Mouse (Mus musculus) frontal cortex, postnatal 25 days (tissue): ENCODE measurements at regions not wholly inside any gene's neighbourhood (a gene's known extent, or its start where the extent isn't known, plus 50 kb on each side); places are given as distances from the start of the nearest gene placed in this dataset.

Source experiments
- DNase-seq, 2 experiments: peaks; one replicate each; pipeline ENCODE4 v3.0.0; 2022; ENCODE audit warnings: low spot score in 2 of 2

DNA sequence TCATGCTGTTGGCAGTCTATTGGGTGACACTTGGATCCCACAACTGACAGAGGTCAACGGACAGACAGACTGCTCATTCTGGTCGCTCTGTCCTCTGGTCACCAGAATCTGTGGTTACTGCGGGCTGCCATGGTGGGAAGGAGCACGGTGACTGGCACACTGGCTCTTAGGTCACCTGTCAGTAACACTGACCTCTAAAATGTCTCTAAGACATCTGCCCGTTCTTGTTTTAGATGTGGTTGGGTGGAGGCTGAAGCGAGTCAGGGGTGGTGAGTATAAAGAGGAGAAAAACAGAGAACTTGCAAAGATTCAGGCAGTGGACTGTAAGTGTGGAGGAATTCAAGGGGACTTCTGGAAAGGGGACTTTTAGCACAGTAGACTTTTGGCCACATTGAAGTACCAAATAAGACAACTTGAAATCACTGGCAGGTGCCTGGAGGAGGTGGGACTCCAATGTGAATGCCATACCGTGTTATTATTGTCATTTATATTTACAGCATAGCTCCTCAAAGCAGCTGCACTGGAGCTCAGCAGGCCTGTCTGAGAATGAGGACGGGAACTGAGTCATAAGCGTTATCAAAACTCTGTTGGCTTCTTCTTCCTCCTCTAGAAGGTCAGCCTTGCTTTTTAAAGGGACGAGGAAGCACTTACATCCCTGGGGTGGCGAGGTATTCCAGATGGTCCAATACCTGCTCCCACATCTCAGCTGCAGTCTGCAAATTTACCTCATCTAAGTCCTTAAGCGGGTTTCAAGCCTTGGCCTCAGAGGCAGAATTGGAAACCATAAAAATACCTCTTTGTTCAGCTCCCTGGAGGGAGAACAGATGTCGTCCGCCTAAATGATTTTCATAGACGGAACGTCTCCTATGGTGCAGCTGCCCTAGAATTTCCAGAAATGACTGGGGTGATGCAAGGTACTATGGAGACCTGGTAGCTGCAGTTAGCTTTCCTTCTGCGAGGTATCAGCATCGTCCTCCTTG, 351.3 kb downstream of the Nuak1 start:
- DNase-seq = peak in 1 of 2 experiments; percentile 12

DNA sequence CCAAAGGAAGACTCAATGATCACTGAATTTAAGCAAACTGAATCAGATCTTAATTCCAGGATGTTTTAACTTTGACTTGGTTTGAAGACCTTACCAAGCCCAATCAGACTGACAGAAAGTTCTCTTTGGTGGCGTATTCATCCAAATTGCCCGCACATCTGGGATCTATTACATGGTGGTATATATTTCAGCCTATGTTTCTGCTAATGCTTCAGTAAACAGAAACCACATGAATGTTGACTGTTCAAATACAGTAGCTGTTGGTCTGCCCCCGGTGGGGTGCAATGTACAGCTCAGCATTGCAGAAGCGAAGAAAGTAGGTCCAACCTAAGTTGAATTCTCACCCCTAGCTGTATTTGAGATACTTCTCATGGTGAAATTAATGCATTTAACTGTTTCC, 346.5 kb downstream of the Nuak1 start:
- DNase-seq = no peak

DNA sequence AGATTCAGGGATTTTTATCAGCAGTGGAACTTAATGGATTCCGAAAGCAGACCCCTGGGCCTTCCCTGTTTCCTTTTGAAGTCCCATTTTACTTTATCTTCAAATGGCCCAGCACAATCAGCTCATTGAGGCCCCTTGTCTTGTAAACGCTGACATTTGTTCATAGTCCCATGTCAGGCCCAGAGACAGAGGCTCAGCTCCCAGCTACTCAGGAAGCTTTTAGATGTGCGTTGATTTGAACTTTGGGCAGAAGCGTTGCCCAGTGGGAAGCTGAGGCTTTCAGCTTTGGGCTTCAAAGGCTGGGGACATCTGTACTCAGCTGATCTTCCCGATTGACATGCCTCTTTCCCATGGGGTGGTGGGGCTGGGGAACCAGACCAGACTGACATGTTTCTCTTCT, 343.2 kb downstream of the Nuak1 start:
- no peak for DNase-seq

DNA sequence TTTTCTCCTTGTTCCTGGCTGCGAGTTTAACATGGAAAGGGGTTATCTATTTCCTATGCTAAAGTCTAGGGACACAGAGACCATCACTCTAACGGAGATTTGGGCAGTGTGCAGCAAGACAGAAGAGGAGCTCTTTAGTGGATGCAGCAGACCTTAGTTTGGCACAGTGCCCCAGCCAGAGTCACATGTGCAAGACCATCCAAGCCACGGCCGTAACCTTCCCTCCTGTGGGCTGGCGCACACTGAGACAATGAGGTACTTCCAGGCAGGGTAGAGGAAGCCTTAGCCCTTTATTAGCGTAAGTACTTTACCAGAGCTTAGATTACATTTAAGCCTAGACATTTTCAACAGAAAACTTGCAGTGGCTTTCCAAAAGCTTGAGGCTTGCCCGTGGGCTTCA, 336.4 kb downstream of the Nuak1 start:
- no peak for DNase-seq

GRCm38 (mm10) chr10:84104556-84104955, 335.8 kb downstream of the Nuak1 start:
- DNase-seq = no peak

GRCm38 (mm10) chr10:84109680-84110371, 330.6 kb downstream of the Nuak1 start:
- DNase-seq = no peak

- no peak for DNase-seq
Measured at GRCm38 (mm10) chr10:84110372-84110985, 329.9 kb downstream of the Nuak1 start.

GRCm38 (mm10) chr10:84111502-84111901, 328.9 kb downstream of the Nuak1 start:
- DNase-seq = no peak

- DNase-seq = no peak
Measured at GRCm38 (mm10) chr10:84111909-84112308, 328.5 kb downstream of the Nuak1 start.

DNA sequence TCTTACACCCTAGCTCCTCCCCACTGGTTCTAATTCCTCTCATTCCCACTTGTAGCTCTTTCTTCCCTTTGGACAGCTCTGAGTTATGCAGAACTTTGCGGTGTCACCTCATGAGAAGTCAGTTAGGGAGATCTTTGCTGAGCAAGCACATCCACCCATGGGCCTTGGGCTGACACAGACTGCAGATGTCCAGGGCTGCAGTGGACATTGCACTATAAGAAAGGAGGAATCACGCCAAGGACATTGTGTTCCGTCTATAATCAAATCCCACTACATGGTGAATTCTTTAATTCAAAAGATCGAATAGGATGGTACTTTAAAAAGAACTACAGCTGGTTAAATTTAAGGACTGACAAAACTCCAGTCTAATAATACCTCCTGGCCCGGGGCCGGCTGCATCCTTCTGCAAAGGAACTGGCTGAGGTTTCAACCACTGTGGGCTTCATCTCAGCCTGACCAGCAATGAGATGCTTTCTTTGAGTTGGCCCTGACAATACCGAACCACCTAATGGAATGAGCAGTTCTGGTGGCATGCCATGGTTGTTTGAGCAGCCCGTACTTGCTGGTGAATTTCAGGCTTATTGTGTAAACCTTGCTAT, 320.3 kb downstream of the Nuak1 start:
- no peak for DNase-seq

GRCm38 (mm10) chr10:84137019-84137658, 303.3 kb downstream of the Nuak1 start:
- DNase-seq = no peak

DNA sequence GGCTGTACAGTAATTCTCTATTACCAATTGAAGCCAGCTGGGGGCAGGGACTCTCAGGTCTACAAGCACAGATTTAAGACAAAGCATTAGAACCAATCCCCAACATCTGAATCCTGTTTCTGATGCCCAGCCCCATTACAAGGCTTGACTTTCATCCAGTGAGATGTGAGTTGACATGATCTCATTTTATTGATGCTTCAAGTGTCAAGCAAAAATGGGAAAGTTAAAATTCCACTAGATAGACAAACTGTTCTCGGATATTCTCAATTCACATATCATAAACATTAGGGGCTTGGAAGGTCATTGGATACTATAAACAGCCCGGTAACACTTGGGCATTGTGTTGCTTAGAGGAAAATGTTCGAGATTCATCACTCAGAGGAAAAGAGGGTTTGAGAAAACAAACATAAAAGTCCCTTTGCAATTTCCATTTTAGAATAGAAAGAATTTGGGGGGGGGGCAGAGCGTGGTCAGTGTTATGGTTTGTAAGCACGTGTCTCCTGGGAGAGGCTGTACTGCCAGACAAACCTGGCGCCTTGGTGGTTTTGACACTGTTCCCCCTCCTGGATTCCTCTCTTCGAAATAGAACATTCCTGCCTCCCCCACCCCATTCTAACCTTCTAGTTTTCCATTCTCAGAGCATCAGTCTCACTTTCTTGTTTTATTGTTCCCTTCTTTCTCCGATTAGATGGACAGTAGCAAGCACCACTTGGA, 297.5 kb downstream of the Nuak1 start:
- DNase-seq = no peak

DNA sequence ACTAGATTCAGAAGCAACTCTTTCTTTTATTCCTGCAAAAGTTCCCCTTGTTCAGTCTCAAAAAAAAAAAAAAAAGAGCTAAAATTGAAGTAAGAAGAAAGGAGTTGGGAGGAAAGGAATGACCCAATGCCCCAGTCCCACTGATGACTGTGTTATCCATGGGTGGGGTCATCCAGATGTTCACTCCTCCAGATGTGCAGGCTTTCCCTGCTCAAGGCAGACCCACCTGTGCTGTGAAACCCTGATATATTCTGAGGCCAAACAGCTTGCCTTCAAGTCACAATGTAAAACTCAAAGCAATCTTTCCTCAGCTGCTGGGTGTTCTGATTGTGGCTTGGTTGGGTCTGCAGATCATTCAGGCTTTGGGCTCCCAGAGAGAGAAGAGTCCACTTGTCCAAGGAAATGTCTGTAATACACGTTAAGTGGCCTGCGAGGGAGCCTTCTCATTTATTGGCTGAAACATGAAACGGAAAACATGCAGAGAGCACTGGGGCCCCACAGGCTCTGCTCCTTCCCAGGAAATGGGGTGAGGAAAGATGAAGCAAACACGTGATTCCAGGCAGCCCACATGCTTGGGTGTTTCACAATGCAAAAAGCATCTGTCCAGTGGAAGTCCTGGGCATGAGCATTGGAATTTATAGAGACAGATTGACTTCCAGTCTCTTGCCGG, 296.6 kb downstream of the Nuak1 start:
- no peak for DNase-seq

- DNase-seq = no peak
Measured at GRCm38 (mm10) chr10:84144344-84144687, 296.1 kb downstream of the Nuak1 start.

- no peak for DNase-seq
Measured at GRCm38 (mm10) chr10:84147305-84147984, 293.0 kb downstream of the Nuak1 start.

DNA sequence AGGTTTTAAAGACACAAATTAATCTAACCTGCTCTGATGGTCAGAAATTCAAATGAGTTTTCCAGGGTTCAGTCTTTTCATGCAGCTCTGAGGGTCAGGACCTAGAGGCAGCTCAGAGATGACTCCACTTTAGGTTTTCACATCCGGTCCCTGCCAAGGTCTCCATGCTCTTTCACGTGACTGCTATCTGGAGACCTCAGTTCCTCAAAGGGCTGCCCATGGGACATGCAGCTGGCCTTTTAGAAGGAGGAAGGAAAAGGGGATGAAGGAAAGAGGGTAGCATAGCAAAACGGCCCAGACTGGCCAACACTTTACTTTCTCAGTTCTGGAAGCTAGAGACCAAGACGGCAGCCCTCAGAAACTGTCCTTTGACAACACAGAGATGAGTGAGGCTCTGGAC, 276.6 kb downstream of the Nuak1 start:
- no peak for DNase-seq

DNA sequence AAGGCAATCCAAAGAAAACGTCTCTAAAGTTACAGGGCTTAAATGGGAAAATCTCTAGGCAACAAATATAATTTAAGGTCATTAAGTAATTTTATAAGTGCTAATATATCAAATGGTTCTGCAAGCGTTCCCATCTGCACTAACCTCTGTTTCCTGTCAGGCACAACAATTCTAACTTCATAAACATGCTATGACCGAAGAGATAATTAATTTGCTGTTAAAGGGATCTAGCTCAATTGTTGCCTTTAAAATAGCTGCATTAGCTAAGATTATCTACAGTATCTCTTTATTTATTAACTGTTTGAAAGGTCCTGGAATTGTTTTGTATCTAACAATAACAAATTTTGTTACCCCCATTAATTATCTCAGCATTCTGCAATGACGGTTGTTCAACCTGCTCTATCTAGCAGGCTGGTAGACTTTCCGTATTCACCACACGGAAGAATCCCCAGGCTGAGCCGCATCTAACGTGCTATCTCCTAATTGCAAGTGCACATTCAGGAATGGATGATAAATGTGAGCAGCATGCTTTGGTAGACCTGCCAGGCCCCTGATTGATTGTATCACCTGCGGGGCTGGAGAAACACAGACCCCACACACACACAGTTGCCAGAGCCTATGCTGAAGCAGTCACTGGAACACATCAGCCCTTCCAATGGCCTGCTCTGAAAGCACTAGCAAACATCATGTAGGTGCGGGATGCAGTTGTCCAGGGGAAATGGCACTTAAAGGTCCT, 274.4 kb downstream of the Nuak1 start:
- DNase-seq = no peak

- DNase-seq = no peak
Measured at GRCm38 (mm10) chr10:84166568-84166905, 273.9 kb downstream of the Nuak1 start.

DNA sequence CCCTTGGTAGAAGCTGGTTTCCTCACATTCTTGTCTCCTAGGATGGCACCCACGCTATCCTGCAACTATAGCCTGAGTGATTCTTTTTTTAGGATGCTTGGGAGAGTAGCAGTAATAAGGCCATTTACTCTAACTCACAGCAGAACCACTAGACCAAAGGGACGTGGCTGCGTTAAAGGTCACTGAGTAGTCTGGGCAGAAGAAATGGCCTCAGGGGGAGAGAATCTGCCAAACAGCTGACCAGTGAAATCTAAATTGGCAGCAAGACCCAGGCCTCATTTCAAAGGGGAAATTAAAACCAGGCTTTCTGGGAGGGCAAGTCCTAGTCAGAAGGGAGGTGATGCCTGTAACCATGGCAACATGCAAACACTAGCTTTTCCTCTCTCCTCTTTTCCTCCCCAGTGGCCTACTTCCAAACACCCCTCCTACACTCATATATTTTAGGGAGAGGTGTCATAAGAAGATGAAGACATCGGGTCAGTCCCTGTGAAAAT, 267.5 kb downstream of the Nuak1 start:
- peak; percentile 20 to 42 for DNase-seq
